Mouse (Mus musculus): Measurements from ENCODE around the gene Meis2. TPM values are rescaled to one million over a fixed set of nuclear protein-coding genes. Genes with fewer than 3 reads are reported as not detected.

The Meis2 gene
- polyA plus RNA-seq, 2 experiments from 2014 or later = 0.26 TPM; not detected in 1

DNA sequence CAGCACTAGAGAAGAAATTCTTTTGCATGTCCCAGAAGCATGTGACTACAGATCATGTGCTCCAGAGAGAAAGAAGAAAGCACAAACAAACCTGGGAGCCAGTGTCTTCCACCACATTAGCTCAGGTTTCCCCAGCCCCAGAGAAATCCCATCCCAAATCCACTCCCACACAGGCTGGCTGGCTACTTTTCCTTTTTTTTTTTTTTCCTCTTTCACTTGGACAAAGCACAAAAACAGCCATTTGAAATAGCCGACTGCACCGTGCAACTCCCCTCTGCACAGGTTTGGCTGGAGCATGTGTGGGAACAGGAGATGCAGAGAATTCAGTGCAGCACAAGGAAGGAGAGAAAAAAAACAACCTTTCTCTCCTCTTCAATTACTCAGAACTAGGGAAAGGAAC is 170.4 kb downstream of the Meis2 start:
- ATAC-seq = no peak

DNA sequence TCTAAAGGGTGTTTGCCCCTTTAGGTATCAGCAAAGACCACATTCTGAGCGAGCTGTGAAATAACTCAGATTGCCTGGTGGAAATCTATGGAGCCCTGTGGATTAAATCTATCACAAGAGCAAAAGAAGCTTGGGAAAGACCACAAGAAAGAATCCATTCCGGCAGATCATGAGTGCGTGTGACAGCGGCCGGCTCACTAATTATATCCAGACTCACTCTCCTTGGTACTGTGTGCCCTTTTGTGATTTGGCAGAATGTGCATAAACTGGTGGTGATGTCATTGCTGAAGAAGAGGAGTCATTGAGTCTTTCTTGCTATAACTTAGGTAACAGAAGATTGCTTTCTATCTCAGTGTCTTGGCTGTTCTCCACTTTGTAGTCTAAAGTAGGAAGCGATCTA is 172.5 kb downstream of the Meis2 start:
- ATAC-seq = no peak

GRCm38 (mm10) chr2:115890715-115891114 is 174.9 kb downstream of the Meis2 start:
- no peak for ATAC-seq

- no peak for ATAC-seq
These were observed 175.6 kb downstream of the Meis2 start for GRCm38 (mm10) chr2:115890030-115890429.

DNA sequence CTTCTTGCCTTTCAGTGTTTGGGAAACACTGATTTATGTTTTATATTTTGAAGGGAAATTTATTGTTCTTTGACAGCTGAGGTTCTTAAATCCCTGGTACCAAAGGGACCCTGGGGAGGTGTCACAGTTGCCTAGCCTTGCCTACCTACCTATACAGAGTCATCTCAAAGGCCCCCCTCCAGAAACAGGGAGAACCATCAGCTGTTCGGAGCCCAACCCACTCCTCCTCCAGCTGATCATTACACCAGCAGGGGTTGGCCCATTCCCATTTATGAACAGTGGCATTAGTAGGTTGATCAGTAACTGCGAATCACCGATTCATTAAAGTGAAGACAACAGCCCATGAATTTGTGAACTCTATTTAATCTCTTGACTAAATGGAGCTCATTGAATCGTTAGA is 176.4 kb downstream of the Meis2 start:
- no peak for ATAC-seq

DNA sequence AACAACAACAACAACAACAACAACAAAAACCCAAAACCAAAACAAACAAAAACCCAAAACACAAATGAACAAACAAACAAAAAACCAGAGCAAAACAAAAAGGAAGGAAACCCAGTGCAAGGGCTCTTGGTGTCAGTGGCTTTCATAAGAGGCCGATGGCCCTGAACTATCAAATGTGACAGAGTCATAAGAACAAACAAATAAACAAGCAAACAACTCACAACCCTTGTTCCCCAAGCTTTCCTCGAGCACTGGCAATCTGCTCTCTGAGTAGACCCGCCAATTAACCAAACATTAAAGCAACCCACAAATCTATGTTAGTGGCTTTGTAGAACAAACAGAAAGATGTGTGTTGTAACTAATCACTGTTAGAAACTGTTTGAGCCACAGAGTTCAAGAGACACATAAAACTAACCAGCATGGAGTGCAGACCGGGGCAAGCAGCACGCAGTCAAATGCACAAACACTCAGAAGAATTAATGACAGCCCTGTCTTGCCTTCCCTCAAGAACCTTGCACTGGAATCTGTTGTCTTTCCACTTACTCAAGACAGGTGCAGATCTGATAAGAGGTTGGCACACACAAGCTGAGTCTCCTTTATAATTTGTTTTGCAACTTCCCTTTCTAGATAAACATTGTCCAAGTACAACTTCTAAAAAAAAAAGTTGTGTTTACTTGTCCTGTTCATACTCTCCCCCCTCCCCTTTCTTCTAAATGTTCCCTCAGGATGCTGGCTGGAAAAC is 177.1 kb downstream of the Meis2 start:
- ATAC-seq = no peak

GRCm38 (mm10) chr2:115887631-115888030 is 178.0 kb downstream of the Meis2 start:
- ATAC-seq = no peak

DNA sequence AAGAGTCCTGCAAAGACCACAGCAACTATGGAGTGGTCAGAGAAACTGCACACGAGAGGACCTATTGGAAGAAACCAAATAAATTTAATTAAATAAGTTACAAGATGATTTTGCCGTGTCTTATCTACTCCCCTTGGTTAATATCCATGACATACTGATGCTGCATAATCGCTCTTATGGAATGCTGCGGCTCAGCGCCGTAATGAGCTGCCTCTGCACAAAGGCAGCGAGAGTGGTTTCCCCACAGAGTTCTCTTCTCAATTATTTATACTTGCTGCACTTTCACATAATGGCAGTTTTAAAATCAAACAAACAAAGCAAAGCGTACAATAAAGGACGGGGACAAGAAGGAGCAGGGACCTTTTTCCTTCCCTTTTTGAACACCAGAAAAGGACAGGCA is 181.5 kb downstream of the Meis2 start:
- no peak for ATAC-seq

- ATAC-seq = no peak
These were observed 182.1 kb downstream of the Meis2 start for GRCm38 (mm10) chr2:115883520-115883919.

DNA sequence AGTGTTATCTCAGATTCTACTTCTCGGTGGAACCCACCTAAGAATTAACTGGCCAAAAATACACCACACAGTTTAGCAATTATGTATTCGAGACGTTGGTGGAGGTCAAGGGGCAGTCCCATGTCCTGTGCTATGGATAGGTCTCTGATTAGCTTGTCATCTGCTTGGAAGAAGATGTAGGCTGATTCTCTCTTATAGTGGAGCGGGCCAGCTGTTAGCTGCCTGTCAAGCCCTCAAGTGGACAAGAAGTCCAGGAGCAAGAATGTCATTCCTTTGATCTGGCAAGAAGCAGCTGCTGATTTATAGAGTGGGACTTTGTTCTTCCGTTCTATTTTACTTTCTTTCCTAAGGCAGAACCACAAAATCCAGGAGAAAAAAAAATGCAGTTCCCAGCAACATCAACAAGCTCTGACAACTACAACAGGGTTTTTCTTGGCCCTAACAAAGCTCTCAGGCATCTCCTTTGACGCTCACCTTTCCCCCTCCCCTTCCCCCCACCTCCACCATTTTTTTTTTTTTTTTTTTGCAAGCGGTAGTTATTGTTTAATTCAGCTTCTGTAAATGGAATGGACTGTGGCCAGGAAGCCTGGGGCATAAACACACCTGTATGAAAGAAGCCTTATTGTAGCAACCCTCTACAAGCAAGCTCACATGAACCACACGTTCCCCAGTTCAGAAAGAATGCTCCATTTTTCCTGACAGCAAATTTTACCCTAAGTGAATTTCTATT is 189.7 kb downstream of the Meis2 start:
- no peak for ATAC-seq

GRCm38 (mm10) chr2:115872851-115873250 is 192.8 kb downstream of the Meis2 start:
- ATAC-seq = no peak

DNA sequence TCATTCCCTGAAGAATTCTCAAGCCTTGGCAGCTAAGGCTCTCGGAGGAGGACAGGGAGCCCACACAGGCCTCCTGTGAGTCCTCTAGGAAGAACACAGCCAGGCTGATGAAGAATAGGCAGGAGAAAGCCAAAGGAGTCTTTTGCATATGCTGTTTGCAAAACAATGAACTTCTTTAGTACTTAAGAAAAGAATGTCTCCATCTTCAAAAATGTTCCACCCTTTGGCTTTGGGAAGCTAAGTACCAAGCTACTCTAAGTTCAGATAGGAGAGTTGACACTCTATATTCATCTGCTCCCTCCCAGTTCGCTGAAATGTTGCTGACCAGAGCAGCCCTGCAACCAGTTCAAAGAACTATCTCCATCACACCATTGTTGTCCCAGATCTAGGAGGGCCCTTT is 195.7 kb downstream of the Meis2 start:
- ATAC-seq = no peak

- ATAC-seq = no peak
These were observed 204.9 kb downstream of the Meis2 start for GRCm38 (mm10) chr2:115860600-115861347.

DNA sequence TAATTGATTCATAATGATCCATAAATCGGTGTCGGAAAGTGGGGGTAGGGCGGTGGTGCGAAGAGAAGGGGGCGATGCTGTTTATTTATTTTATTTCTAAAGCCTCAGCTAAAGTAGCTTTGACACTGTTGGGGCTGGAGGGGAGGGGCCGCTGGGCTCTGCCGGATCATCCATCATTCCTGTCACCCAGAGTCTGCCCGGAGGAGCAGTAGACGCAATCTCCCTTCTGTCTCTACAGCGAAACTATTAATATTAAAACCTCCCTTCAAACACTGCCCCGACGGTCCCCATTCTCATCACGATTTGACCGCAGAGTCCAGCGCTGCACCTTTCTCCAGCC is 205.5 kb downstream of the Meis2 start:
- no peak for ATAC-seq

GRCm38 (mm10) chr2:115859371-115860140 is 206.1 kb downstream of the Meis2 start:
- no peak for ATAC-seq

DNA sequence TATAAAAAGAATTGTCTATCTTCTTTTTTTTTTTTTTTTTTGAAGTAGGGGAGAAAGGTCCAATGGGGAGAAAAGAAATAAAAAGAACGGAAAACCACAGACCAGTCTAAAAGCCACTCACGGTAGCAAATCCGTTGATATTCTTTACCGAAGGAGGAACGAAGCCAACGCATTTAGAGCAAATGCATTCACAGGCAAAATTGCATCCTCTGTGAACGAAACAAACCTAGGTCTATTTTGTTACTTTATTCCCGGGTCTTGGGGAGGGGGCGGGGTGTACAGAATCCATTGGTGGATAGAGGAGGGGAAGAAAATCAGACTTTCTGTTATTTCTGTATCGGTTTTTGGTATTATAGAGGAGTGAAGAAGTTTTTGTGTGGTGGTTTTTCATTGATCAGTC is 206.7 kb downstream of the Meis2 start:
- ATAC-seq = no peak

GRCm38 (mm10) chr2:115858246-115858645 is 207.4 kb downstream of the Meis2 start:
- no peak for ATAC-seq

GRCm38 (mm10) chr2:115857123-115858080 is 208.2 kb downstream of the Meis2 start:
- no peak for ATAC-seq

DNA sequence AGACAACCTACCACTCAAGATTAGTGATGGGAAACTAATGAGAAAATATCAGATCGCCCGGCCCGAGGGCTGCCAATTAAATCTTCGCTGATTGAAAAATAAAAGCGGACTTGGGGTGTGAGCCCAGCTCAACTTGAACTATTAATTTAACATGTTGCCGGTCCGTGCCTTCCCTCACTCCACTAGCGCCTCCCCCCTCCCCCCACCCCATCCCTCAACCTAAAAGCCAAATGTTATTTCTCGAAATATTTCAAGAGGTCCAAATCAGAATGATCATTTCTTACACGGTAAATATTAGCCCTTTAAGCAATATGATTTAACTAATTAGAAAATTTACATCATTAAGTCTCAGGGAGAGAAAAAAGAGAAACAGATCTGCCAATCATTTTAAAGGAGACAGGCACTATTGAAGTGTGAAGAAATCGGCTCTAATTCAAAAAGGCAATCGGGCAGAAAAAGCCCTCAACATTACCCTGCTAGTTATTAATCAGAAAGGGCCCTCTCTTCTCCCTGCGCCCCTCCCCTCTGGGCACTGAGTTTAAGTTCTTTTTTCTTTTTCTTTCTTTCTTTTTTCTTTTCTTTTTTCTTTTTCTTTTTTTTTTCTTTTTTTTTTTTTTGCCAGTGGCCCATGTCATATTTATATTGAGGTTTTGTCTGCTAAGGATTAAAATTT is 209.1 kb downstream of the Meis2 start:
- no peak for ATAC-seq

GRCm38 (mm10) chr2:115855511-115856400 is 209.9 kb downstream of the Meis2 start:
- ATAC-seq = no peak

All from activated CD4-positive, CD25-positive, alpha-beta regulatory T cell, adult 4 months (primary cell).